Mouse (Mus musculus) spleen, postnatal 4 days (tissue): ENCODE measurements around the gene Ly6g6f.
A peak's percentile ranks its signal among the peaks of the same experiment; 100 is the strongest.
"Not testable (repeated sequence)": the region's sequence is repeated elsewhere in the genome, so short reads cannot be mapped to it uniquely, and the experiment has no call there.

ENCODE experiments used
- DNase-seq, 2 experiments: peaks; one replicate each; pipeline ENCODE4 v3.0.0; 2022; ENCODE audit warnings: low spot score in 2 of 2

The Ly6g6f gene

GRCm38 (mm10) chr17:35085208-35085865 is at the start of gene Ly6g6f:
Gene Ly6g6f, minus strand, starts transcription at chr17:35085610.
- DNase-seq: no peak

- peak; percentile 93 to 96 for DNase-seq
Measured at GRCm38 (mm10) chr17:35134801-35135590, 49.6 kb upstream of the Ly6g6f start, which contains the start of gene Bag6. Gene Bag6, plus strand, starts transcription at chr17:35135178.

- DNase-seq: no peak
Measured at GRCm38 (mm10) chr17:35133517-35133916, 48.1 kb upstream of the Ly6g6f start.

- DNase-seq: no peak
Measured at GRCm38 (mm10) chr17:35132174-35132560, 46.8 kb upstream of the Ly6g6f start.

GRCm38 (mm10) chr17:35131500-35132173 is 46.2 kb upstream of the Ly6g6f start, which contains the start of gene Apom:
Gene Apom, minus strand, starts transcription at chr17:35132050.
- DNase-seq: no peak

DNA sequence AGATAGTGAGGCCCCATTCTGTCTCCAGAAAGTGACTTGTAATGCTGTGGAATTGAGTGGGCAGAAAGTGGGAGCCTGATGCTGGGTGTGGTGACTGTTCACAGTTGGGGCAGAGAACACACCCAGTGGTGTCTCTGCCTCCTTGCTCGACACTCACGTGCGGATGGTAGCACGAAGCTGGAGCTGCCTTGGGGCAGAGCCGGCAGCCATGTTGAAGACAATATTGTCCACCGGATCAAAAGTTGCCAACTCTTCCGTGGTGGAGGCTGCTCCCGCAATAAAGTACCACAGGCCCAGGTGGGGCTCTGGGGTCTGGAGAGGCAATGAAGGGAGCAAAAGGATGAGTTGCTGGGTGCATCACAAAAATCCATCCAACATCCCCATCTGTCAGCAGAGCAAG is 45.6 kb upstream of the Ly6g6f start:
- peak in 1 of 2 experiments; percentile 61 for DNase-seq

- DNase-seq: peak in 1 of 2 experiments; percentile 59
Measured at GRCm38 (mm10) chr17:35128996-35129395, 43.6 kb upstream of the Ly6g6f start.

DNA sequence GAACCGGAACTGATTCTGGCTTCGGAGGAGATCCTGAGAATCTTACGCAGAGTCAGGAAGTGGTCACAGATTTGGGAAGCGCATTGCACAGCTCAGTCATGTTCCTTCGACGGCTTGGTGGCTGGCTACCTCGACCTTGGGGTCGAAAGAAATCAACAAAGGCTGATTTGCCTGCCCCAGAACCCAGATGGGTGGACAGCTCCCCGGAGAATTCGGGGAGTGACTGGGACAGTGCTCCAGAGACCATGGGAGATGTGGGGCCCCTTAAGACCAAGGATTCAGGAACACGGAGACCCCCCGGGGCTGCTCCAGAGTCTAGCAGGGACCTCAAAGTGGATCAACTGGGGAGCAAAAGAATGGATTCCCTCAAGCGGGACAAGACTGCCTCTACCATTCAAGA is 41.6 kb upstream of the Ly6g6f start:
- peak in 1 of 2 experiments; percentile 59 for DNase-seq

GRCm38 (mm10) chr17:35126206-35126611 is 40.8 kb upstream of the Ly6g6f start, which contains the start of gene D17H6S53E:
Gene D17H6S53E, plus strand, starts transcription at chr17:35126373.
- peak; percentile 80 to 89 for DNase-seq

- DNase-seq: no peak
Measured at GRCm38 (mm10) chr17:35125578-35125977, 40.2 kb upstream of the Ly6g6f start.

DNA sequence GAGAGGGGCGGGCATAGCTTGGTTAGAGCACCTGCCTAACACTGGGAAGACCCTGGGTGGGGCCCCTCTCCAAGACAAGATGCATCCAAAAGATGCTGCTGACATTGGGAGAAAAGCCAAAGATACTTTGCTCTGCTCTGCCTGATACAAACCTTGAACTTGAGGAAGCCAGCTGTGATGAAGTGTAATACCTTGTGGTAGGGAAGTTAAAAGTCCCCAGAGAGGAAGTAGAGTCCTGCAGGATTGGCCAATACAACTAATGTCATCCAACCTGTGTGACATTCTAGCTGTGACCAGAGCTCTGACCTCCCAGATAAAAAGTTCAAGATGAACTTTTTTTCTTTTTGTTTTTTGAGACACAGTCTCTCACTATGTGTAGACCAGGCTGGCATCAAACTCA is 39.7 kb upstream of the Ly6g6f start:
- no peak for DNase-seq

- DNase-seq: not testable (repeated sequence)
Measured at GRCm38 (mm10) chr17:35124261-35124896, 39.0 kb upstream of the Ly6g6f start.

DNA sequence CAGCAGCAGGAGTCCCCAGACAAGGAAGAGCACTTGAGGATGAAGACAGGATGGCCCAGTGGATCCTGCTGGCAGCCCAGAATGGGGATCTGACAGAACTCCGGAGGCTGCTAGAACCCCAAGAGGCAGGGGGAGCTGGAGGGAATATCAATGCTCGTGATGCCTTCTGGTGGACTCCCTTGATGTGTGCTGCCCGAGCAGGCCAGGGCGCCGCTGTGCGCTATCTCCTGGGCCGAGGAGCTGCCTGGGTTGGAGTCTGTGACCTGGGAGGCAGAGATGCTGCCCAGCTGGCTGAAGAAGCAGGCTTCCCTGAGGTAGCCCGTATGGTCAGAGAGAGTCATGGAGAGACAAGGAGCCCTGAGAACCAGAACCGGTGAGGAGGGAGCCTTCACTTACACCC is 37.9 kb upstream of the Ly6g6f start:
- not testable (repeated sequence) for DNase-seq

DNA sequence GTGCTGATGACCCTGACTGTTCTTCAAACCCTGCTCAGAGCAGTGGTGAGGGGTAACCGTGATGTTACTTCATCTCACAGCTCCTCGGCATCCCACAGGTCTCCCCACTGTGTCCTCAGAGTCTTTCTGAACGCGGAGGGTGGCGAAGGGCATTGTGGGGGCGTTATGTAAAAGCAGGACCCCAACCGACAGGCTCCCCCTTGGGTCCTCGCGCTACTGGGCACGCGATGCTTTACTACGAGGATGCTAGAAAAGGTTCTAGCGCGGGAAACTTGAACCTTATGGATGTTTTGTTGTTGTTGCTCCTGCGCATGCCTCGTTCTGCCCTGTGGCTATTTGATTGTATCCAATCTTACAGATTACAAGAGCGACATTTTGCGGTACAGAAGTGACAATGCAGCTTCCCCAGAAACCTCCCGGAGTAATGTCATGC is 36.5 kb upstream of the Ly6g6f start, which contains the start of gene Csnk2b:
Csnk2b (minus strand) TSS at position 183 of the 433 bp plus-strand sequence.
- peak; percentile 48 to 73 for DNase-seq

DNA sequence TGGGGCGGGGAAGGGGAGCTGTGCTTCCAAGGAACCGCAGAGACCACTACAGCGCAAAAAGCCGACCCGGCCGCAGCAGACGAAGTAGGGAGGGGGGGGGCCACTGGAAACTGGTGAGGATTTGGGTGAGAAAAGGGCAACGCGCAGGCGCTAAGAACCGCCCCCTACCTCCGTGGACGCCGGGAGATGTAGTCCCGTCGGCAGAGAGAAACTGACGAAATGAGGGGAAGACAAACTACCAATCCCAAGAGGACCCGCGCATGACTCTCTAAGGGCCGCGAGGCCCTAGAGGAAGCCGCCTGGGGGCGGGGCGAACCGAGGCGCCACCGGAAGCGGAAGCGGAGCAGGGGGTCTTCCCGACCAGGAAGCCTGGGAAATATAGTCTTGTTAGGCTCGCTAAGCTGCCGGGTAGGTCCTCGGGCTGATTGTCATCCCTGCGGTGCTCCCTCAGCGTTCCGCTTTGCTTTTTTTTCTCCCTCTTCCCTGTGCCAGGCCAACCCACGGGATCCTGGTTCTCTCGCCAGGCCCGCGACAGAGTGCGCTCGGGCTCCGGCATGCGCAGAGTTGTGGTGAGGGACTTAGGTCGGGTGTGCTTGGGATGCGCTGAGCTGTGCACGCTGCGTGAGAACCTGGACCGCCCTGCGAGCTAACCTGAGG is 35.9 kb upstream of the Ly6g6f start, which contains the start of gene Gpank1:
Gpank1 (plus strand) TSS at position 313 of the 657 bp plus-strand sequence.
- DNase-seq: peak; percentile 96

GRCm38 (mm10) chr17:35120745-35121142 is 35.3 kb upstream of the Ly6g6f start:
- no peak for DNase-seq

DNA sequence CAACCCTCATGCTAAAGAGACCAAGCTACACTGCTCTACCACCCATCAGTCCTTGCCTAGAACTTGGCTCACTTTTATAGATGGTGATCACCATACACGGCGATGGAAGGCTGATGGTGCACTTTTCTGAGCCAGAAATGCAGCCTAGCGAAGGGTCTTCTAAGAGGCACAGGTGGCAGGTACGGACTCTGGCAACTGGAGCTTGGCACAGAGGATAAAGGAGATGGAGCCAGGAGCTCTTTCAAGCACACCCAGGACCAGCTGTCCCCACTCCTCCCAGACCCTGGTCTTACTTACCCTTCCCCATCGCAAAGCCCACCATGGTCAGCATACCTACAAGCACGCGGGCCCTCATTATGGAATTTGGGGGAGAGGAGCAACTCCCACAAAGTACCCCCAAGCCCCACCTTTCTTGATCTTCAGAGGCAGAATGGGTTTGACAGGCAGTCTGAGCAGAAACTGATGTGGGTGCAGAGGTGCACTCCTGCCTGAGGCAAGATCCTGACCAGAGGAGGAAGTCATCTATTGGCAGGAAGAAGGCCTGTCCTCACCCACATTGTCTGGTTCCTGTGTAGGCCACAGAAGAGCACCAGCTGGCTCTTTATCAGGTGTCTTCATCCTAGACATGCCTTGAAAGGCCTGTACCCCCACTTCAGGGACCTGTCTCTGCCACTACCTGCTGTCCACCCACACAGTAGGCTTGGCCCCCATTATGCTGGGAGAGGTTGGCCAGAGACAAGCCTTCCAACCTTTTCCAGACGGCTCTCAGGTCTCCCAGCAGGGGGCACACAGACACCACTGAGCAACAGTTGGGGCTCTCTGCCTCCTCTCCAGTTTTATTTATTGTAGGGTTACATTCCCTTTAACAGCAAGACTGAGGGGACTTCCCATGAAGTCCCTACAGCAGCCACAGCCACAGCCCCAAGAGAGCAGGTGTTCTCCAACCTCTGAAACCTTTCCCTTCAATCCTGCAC is 29.9 kb upstream of the Ly6g6f start, which contains the start of gene Ly6g5b:
Ly6g5b (minus strand) TSS at position 383 of the 974 bp plus-strand sequence.
- peak; percentile 47 to 76 for DNase-seq

- no peak for DNase-seq
Measured at GRCm38 (mm10) chr17:35111774-35112173, 26.4 kb upstream of the Ly6g6f start.

- DNase-seq: no peak
Measured at GRCm38 (mm10) chr17:35108097-35108496, 22.7 kb upstream of the Ly6g6f start, which contains the start of gene Ly6g5c. Gene Ly6g5c, plus strand, starts transcription at chr17:35108279.

DNA sequence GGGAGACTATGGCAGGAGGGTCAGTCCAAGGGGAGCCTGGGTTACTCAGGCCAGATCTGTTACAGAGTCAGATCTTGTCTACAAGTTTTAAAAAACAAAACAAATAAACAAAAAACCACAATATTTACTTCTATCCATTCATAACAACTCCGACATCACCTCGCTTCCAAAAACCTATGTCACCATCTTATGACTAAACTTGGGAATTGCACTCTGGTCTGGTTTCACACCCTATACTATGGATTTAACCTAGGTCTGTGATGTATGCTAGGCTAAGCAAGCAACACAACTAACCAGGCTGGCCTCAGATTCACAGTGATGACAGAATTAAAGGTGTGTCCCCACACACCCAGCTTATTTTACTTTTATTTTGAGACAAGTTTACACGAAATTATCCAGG is 21.1 kb upstream of the Ly6g6f start:
- DNase-seq: no peak
